Mouse (Mus musculus) brain, embryonic 14.5 days (tissue): Measurements from ENCODE around the gene Kbtbd3. TPM values are rescaled to one million over a fixed set of nuclear protein-coding genes. Genes with fewer than 3 reads are reported as not detected.

ENCODE experiments used
- DNase-seq: peaks from one replicate; pipeline ENCODE4 v3.0.0-alpha.2; 2011; ENCODE audit warnings: low read depth
- CTCF ChIP-seq: fragments of 200-500 bp; IDR thresholded peaks from 2 replicates; pipeline ENCODE4 v1.5.1; 2012; ENCODE audit warnings: inconsistent platforms, mild to moderate bottlenecking, moderate library complexity, borderline replicate concordance; ENCODE audit not compliant: insufficient read depth, insufficient read length; ENCODE audit errors: extremely low read depth
- POLR2A ChIP-seq: fragments of 200-500 bp; IDR thresholded peaks from 2 replicates; pipeline ENCODE4 v1.6.1; 2012; ENCODE audit warnings: mild to moderate bottlenecking, inconsistent platforms, borderline replicate concordance; ENCODE audit not compliant: poor library complexity, insufficient read depth, insufficient read length, severe bottlenecking; ENCODE audit errors: extremely low read depth
- polyA plus RNA-seq: library from polyadenylated mRNA; depleted of rRNA; stranded (reverse); fragments of >200 nt; gene quantifications from 2 replicates; pipeline ENCODE4 v1.2.3, GENCODE M21; 2012; rRNA removed

Gene Kbtbd3
- polyA plus RNA-seq, result 3.1 and 3.2 TPM in 2 replicates

GRCm38 (mm10) chr9:4309351-4310085 is at the start of gene Kbtbd3, which contains the start of gene Aasdhppt:
Gene Kbtbd3, plus strand, starts transcription at chr9:4309833.
Gene Aasdhppt, minus strand, starts transcription at chr9:4309471.
- DNase-seq, result peak; percentile 100
- TF ChIP-seq CTCF, result no peak
- peak; percentile 58; the same call in 1 of the 2 replicates for TF ChIP-seq POLR2A

GRCm38 (mm10) chr9:4259841-4260745 is 49.5 kb upstream of the Kbtbd3 start:
- DNase-seq, result peak; percentile 17
- no peak for TF ChIP-seq POLR2A
- no peak for TF ChIP-seq CTCF

- TF ChIP-seq POLR2A (no peak), CTCF (no peak)
Measured at GRCm38 (mm10) chr9:4260746-4261090, 48.9 kb upstream of the Kbtbd3 start.

GRCm38 (mm10) chr9:4266881-4267280 is 42.8 kb upstream of the Kbtbd3 start:
- no peak for DNase-seq
- TF ChIP-seq CTCF, result no peak
- TF ChIP-seq POLR2A, result no peak

More at GRCm38 (mm10) chr9:4260746-4261090, 48.9 kb upstream of the Kbtbd3 start:
- no peak for DNase-seq

- DNase-seq, result no peak
- TF ChIP-seq POLR2A (no peak), CTCF (no peak)
Measured at GRCm38 (mm10) chr9:4283850-4284249, 25.8 kb upstream of the Kbtbd3 start.

- TF ChIP-seq CTCF (no peak), POLR2A (no peak)
- no peak for DNase-seq
Measured at GRCm38 (mm10) chr9:4300466-4300865, 9.2 kb upstream of the Kbtbd3 start.

- TF ChIP-seq POLR2A (no peak), CTCF (no peak)
- DNase-seq, result peak; percentile 5
Measured at GRCm38 (mm10) chr9:4304867-4305266, 4.8 kb upstream of the Kbtbd3 start.

GRCm38 (mm10) chr9:4308628-4309350 is 844 bp upstream of the Kbtbd3 start:
- TF ChIP-seq CTCF (no peak), POLR2A (no peak)
- DNase-seq, result no peak

GRCm38 (mm10) chr9:4310706-4311105 is 1.1 kb downstream of the Kbtbd3 start:
- peak; percentile 3 for DNase-seq
- TF ChIP-seq POLR2A (no peak), CTCF (no peak)

- DNase-seq, result peak; percentile 1
- no peak for TF ChIP-seq POLR2A
- no peak for TF ChIP-seq CTCF
Measured at GRCm38 (mm10) chr9:4311162-4311561, 1.5 kb downstream of the Kbtbd3 start.

GRCm38 (mm10) chr9:4313946-4314345 is 4.3 kb downstream of the Kbtbd3 start:
- TF ChIP-seq CTCF (no peak), POLR2A (no peak)
- DNase-seq, result no peak

GRCm38 (mm10) chr9:4315746-4316145 is 6.1 kb downstream of the Kbtbd3 start:
- TF ChIP-seq POLR2A, result no peak
- TF ChIP-seq CTCF, result no peak
- peak; percentile 1 for DNase-seq
